Mouse (Mus musculus) heart, embryonic 15.5 days (tissue): ENCODE measurements around the gene Pitpna. TPM values are rescaled to one million over a fixed set of nuclear protein-coding genes. Genes with fewer than 3 reads are reported as not detected.
"Not testable (repeated sequence)": the region's sequence is repeated elsewhere in the genome, so short reads cannot be mapped to it uniquely, and the experiment has no call there.

Experiments used
- ATAC-seq: fragments of 200-750 bp; cut with Nextera tagmentation; replicated peaks from 2 replicates; pipeline ENCODE4 v1.8.0; 2017; ENCODE audit warnings: low read depth, moderate TSS enrichment; ENCODE audit not compliant: insufficient number of reproducible peaks, insufficient read depth, low FRiP score
- H3K27ac ChIP-seq: fragments of 300-500 bp; sonication (generic); 2 replicates; pipeline ENCODE4 v1.5.1; 2015; ENCODE audit warnings: mild to moderate bottlenecking, inconsistent platforms
- H3K27me3 ChIP-seq: fragments of 300-500 bp; sonication (generic); 2 replicates; pipeline ENCODE4 v1.6.1; 2015; ENCODE audit warnings: inconsistent platforms
- H3K36me3 ChIP-seq: fragments of 300-500 bp; sonication (generic); 2 replicates; pipeline ENCODE4 v1.6.1; 2015; ENCODE audit warnings: mild to moderate bottlenecking, inconsistent platforms
- H3K4me1 ChIP-seq: fragments of 300-500 bp; sonication (generic); replicated peaks from 2 replicates; pipeline ENCODE4 v1.6.1; 2015; ENCODE audit warnings: inconsistent platforms
- H3K4me2 ChIP-seq: fragments of 300-500 bp; sonication (generic); 2 replicates; pipeline ENCODE4 v1.6.1; 2015; ENCODE audit warnings: inconsistent platforms, mild to moderate bottlenecking, moderate library complexity
- H3K4me3 ChIP-seq: fragments of 300-500 bp; sonication (generic); 2 replicates; pipeline ENCODE4 v1.5.1; 2015; ENCODE audit warnings: mild to moderate bottlenecking, inconsistent platforms
- H3K9ac ChIP-seq: fragments of 300-500 bp; sonication (generic); 2 replicates; pipeline ENCODE4 v1.6.1; 2015; ENCODE audit warnings: mild to moderate bottlenecking, inconsistent platforms
- H3K9me3 ChIP-seq: fragments of 300-500 bp; sonication (generic); replicated peaks from 2 replicates; pipeline ENCODE4 v1.6.1; 2016; ENCODE audit warnings: inconsistent platforms
- WGBS: fragments of 180-500 bp; shearing (Covaris S2); methylation state at CpG from one replicate; pipeline ENCODE4 v1.1.7; 2015; ENCODE audit warnings: mixed read lengths; 5-methylcytosine and 5-hydroxymethylcytosine counted together
- polyA plus RNA-seq: library from polyadenylated mRNA; unstranded; fragments of >200 nt; fragmentation: Nextera tagmentation; extraction: Ambion mirVana; gene quantifications from 2 replicates; pipeline ENCODE4 v1.2.1, GENCODE M21; 2015

Gene Pitpna
- polyA plus RNA-seq, 1 experiment from 2014 or later = 63.4 TPM

DNA sequence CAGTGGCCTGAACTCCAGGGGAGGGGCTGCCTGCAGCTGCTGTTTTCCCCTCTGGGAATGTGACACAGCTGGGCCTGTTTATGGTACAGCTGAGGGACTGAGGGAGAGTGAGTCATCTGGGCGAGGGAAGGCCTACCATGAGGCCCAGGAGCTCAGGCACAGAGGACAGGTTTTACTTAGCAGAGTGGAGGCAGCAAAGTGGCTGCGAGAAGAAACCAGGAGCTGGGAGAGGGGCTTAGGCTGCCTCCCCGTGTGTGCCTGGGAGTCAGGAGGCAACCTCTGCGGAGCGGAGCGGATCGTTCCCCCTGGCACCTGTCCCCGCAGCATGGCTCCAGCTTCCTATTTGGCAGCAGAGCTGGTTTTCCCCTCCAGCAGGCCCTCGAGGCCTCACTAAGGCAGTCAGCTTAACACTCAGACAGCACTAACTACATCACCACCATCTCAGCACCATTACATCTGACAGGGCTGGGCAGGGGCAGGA is 35.9 kb upstream of the Pitpna start:
- peaks cover 35% of the 10 kb centered on the region for H3K4me1 ChIP-seq
- no peak overlapping the region for H3K9ac ChIP-seq
- ATAC-seq = peak; percentile 54; the same call in 1 of the 2 replicates
- H3K27me3 ChIP-seq = no peaks in the 10 kb centered on the region
- no peak overlapping the region for H3K4me3 ChIP-seq
- H3K4me2 ChIP-seq = no peak overlapping the region
- no peaks in the 10 kb centered on the region for H3K36me3 ChIP-seq
- 36% methylated on average over 9 of the region's 9 CpGs for WGBS
- no peaks in the 10 kb centered on the region for H3K9me3 ChIP-seq
- peak overlapping the region; percentile 63 for H3K27ac ChIP-seq

DNA sequence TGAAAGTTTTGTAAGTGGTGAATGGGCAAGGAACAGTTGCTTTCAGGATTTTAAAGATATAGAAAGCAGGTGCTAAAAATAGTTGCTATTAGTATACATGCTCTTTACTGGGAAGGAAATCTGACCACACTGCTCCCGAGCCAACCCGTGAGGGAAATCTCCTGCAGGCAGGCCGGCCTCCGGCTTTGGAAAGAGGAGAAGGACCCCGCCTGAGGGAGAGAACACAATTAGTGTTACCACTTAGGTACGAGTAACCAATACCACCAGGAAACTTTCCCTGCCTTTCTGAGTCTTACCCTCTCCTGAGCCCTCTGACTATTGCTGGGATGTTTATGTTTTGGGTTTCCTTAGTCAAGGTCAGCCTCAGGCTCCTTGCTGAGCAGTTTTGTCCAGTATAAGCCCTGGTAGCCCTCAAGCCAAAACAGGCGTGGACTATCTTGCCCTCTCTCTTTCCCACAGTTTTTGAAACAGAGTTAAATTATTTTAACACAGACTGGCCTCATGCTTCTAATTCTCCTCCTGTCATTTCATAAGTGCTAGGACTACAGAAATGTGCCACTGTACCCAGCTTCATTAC is 34.9 kb upstream of the Pitpna start:
- Histone ChIP-seq H3K27ac (peak overlapping the region; percentile 63; the same call in 1 of the 2 replicates), H3K9me3 (no peaks in the 10 kb centered on the region), H3K4me2 (no peak overlapping the region), H3K27me3 (no peaks in the 10 kb centered on the region), H3K4me1 (peaks cover 35% of the 10 kb centered on the region), H3K36me3 (no peaks in the 10 kb centered on the region), H3K4me3 (no peak overlapping the region), H3K9ac (no peak overlapping the region)
- no peak for ATAC-seq
- WGBS = 39% methylated on average over 7 of the region's 7 CpGs

DNA sequence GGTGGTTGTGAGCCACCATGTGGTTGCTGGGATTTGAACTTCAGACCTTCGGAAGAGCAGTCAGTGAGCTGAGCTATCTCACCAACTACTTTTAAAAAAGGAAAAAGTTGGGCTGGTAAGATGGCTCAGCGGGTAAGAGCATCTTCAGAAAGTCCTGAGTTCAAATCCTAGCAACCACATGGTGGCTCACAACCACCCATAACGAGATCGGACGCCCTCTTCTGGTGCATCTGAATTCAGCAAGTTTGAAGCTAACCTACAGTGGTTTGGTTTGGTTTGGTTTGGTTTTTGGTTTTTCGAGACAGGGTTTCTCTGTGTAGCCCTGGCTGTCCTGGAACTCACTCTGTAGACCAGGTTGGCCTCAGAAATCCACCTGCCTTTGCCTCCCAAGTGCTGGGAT is 31.9 kb upstream of the Pitpna start:
- peaks cover 17% of the 10 kb centered on the region for H3K4me1 ChIP-seq
- H3K9me3 ChIP-seq, H3K27ac ChIP-seq, H3K4me3 ChIP-seq, H3K36me3 ChIP-seq, ATAC-seq, H3K4me2 ChIP-seq, H3K27me3 ChIP-seq, H3K9ac ChIP-seq: not testable (repeated sequence)
- 90% methylated on average over 6 of the region's 6 CpGs for WGBS

DNA sequence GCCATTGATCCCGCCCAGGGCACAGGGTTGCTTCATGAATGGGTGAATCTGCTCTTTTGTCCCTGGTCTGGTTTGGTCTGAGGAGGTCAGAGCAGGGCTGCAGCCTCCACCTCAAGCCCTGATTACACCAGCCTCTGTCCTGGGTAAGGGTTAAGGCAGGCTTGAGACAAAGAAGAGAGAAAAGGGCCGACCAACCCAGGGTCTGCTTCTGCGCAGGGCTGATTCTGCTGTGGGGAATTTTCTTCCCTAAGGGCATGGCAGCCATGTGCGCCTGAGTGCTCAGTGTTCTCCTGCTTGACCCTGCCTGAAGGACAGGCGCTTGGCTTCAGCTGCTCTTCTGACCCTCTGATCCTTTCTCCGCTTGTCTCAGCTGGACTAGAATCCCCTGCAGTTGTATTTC is 30.8 kb upstream of the Pitpna start:
- Histone ChIP-seq H3K9ac (no peak overlapping the region), H3K4me1 (peaks cover 13% of the 10 kb centered on the region), H3K36me3 (no peaks in the 10 kb centered on the region), H3K27me3 (0 out of 2 replicates have a peak, but pooled peaks cover 3% of the 10 kb centered on the region), H3K27ac (no peak overlapping the region), H3K4me3 (no peak overlapping the region), H3K4me2 (no peak overlapping the region), H3K9me3 (no peaks in the 10 kb centered on the region)
- no peak for ATAC-seq
- 81% methylated on average over 6 of the region's 6 CpGs for WGBS

DNA sequence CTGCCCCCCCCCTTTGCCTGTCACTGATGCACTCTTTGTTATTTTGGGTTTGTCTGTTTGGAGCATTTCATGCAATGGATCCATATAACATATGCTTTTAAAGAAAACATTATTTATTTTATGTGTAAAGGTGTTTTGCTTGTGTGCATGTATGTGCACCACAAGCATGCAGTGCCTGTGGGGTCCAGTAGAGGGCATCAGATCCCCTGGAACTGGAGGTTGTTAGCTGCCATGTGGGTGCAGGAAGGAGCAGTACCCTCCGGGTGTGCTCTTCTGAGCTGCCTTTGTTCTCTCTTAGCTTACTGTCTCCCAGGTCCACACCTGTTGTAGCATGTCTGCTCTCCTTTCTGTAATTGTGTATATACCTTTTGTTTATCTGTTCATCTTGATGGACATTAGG is 29.8 kb upstream of the Pitpna start:
- Histone ChIP-seq H3K9me3 (no peaks in the 10 kb centered on the region), H3K4me2 (no peak overlapping the region), H3K4me3 (no peak overlapping the region), H3K27ac (no peak overlapping the region), H3K9ac (no peak overlapping the region), H3K36me3 (no peaks in the 10 kb centered on the region), H3K4me1 (peaks cover 11% of the 10 kb centered on the region), H3K27me3 (0 out of 2 replicates have a peak, but pooled peaks cover 3% of the 10 kb centered on the region)
- WGBS = 74% methylated on average over 1 of the region's 1 CpGs
- ATAC-seq = no peak

DNA sequence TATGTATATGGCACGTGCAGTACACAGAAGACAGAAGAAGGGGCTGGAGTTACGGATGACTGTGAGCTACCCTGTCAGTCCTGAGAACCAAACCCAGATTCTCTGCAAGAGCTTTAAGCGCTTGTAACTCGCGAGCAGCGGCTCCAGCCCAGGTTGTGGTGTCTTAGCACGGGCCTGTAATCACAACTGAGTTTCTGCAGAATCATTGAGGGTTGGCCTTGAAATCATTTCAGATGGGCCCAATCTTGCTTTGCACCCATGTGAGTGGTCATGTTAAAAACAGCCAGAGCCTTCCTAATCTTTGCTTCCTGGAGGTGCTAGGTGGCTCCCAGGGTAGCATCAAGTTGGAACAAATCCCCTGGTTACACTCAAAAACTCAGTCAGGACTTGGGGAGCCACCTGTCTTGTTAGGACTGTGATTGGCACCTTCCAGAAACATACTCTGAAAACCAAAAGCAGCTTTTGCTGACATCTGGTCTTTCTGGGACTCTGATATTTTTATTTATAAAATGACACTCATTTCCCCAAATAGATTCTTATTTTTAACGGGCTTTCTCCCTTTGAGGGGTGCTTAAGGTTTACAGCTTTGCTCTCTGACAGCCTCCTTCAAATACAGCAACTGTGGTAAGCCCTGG is 27.9 kb upstream of the Pitpna start:
- Histone ChIP-seq H3K4me1 (peaks cover 24% of the 10 kb centered on the region), H3K27me3 (0 out of 2 replicates have a peak, but pooled peaks cover 3% of the 10 kb centered on the region), H3K9me3 (no peaks in the 10 kb centered on the region), H3K4me2 (no peak overlapping the region), H3K9ac (no peak overlapping the region), H3K36me3 (no peaks in the 10 kb centered on the region), H3K4me3 (no peak overlapping the region), H3K27ac (no peak overlapping the region)
- whole genome bisulfite sequencing = 81% methylated on average over 8 of the region's 8 CpGs
- ATAC-seq = no peak

DNA sequence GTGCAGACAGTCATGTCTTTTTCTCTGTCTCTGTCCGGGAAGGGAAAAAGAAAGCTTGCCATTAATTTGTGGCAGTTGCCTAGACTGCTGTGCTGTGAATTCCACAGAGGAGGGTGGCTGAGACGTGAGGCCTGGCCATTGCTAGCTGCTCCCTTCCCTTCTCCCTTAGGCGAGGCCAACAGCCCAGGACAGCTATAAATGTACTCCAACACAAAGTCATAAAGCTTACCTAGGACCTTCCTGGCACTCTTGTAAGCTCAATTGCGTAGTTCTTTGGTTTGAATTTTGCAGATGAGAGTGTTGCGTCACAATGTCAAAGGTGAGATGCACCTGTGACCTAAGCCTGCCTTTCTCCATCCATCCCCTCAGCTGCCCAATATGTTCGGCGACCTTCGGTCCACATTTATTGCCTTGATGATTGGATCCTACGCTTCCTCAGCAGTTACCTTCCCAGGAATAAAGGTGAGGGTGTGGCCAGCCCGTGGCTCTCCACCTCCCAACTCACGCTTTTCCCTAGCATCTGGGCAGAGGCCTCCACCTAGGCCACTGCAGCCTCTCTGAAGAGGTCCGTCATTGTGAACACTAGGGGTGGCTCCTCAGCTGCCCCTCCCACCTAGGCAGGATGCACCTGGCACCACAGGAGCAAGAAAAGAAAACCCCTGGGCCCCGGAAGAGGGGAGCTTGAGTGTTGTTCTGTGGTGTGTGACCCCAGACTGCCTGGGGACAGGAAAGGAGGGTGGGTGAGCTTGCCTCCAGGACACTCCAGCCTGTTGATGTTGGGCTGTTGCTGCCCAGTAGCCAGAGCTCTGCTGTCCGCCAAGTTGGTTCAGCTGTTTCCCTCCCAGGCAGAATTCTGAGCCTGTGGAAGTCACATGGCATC is 27.1 kb upstream of the Pitpna start:
- no peaks in the 10 kb centered on the region for H3K36me3 ChIP-seq
- no peak overlapping the region for H3K9ac ChIP-seq
- peaks cover 25% of the 10 kb centered on the region for H3K4me1 ChIP-seq
- 0 out of 2 replicates have a peak, but pooled peaks cover 3% of the 10 kb centered on the region for H3K27me3 ChIP-seq
- no peak for ATAC-seq
- no peaks in the 10 kb centered on the region for H3K9me3 ChIP-seq
- no peak overlapping the region for H3K4me2 ChIP-seq
- no peak overlapping the region for H3K27ac ChIP-seq
- WGBS = 79% methylated on average over 14 of the region's 14 CpGs
- no peak overlapping the region for H3K4me3 ChIP-seq

DNA sequence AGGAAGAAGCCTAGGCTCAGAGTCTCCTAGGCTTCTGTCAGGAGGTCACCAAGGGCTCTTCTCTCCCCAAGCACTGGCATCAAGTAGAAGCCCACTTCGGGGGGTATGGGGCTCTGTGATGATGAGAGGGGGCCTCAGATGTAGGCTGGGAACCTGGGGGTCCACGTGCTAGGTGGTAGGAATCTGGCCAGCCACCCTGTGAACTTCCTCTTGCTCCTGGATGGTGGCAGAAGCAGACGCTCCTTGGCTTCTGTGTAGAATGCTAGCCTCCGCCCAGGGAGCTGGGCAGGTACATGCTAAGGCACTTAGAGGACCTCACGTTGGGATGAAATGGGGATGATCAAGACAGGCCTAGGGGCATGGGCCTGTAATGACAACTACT is 26.5 kb upstream of the Pitpna start:
- no peak overlapping the region for H3K27ac ChIP-seq
- H3K4me2 ChIP-seq = no peak overlapping the region
- 81% methylated on average over 5 of the region's 5 CpGs for WGBS
- H3K27me3 ChIP-seq = 0 out of 2 replicates have a peak, but pooled peaks cover 3% of the 10 kb centered on the region
- ATAC-seq = no peak
- no peak overlapping the region for H3K4me3 ChIP-seq
- no peaks in the 10 kb centered on the region for H3K9me3 ChIP-seq
- H3K9ac ChIP-seq = no peak overlapping the region
- H3K36me3 ChIP-seq = no peaks in the 10 kb centered on the region
- peaks cover 30% of the 10 kb centered on the region for H3K4me1 ChIP-seq

DNA sequence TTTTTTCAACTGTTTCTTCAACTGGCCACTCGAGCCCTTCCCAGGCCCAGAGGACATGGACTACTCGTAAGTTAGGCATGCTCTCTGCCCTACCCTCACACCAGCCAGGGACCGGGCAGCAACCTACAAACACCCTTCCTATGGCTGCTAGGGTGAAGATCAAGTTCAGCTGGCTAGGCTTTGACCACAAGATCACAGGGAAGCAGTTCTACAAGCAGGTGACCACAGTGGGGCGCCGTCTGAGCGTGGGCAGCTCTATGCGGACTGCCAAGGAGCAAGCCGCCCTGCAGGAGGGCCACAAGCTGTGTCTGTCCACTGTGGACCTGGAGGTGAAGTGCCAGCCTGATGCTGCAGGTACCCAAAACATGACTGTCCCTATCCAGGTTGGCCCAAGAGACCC is 25.1 kb upstream of the Pitpna start:
- H3K27me3 ChIP-seq = 0 out of 2 replicates have a peak, but pooled peaks cover 3% of the 10 kb centered on the region
- no peak overlapping the region for H3K4me3 ChIP-seq
- H3K36me3 ChIP-seq = no peaks in the 10 kb centered on the region
- no peak overlapping the region for H3K4me2 ChIP-seq
- H3K27ac ChIP-seq = no peak overlapping the region
- peaks cover 44% of the 10 kb centered on the region for H3K4me1 ChIP-seq
- ATAC-seq = no peak
- 84% methylated on average over 8 of the region's 8 CpGs for WGBS
- no peaks in the 10 kb centered on the region for H3K9me3 ChIP-seq
- no peak overlapping the region for H3K9ac ChIP-seq

DNA sequence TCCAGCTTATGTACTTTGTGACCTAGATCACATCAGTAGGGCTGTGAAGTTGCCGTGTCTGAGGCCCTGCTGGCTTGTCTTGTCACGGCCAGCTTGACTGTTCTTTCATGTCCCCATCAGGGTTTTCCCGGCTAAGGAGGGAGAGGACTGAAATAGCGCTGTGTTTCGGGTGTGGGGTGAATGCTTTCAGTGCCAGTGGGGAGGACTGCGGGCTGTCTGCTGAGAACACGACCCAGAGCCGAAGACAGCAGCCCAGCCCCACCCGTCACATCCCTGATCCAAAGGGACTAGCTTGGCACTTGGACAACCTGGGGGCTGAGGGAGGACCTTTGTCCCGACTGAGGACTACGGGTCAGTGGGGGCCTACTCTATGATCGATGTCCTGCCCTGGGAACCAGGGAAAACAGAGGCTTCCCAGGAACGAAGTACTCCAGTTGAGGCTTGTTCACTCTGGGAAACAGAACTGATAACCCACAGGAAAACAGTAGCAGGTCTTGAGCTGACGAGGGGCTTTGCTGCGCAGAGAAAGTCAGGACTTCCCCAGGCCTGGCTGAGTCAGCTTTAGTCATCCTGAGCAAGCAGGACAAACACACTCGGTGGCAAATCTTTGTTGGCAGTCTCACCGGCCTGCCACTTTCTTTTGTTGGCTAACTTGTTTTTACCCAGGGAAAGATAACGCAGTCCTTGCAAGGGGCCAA is 23.9 kb upstream of the Pitpna start:
- no peak overlapping the region for H3K4me3 ChIP-seq
- H3K4me2 ChIP-seq = peak overlapping the region; percentile 20
- peaks cover 9% of the 10 kb centered on the region; the same call in 1 of the 2 replicates for H3K27me3 ChIP-seq
- H3K9me3 ChIP-seq = no peaks in the 10 kb centered on the region
- no peaks in the 10 kb centered on the region for H3K36me3 ChIP-seq
- H3K27ac ChIP-seq = peak overlapping the region; percentile 76
- 19% methylated on average over 18 of the region's 18 CpGs for WGBS
- peak; percentile 45; the same call in 1 of the 2 replicates for ATAC-seq
- no peak overlapping the region for H3K9ac ChIP-seq
- H3K4me1 ChIP-seq = peaks cover 45% of the 10 kb centered on the region

DNA sequence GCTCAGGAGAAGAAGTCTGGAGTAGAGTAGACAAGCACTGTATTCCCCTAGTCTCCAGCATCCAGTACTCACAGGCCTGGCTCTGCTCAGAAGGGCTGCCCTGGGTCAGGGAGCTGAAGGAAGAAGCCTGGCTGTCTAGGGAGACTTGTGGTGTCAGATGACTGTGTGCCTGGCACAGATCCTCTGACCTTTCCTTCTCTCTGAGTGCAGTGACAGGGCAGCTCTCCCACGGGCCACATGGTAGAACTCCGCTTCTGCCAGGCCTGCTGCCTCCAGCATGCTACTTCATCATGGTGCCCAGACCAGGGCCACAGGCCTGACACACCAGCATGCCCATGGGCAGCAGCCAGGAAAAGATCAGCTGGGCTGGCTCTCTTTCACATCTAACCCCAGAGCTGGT is 22.0 kb upstream of the Pitpna start:
- ATAC-seq = no peak
- WGBS = 83% methylated on average over 2 of the region's 2 CpGs
- Histone ChIP-seq H3K9me3 (no peaks in the 10 kb centered on the region), H3K4me1 (peaks cover 45% of the 10 kb centered on the region), H3K27me3 (peaks cover 17% of the 10 kb centered on the region), H3K9ac (no peak overlapping the region), H3K27ac (no peak overlapping the region), H3K36me3 (no peaks in the 10 kb centered on the region), H3K4me2 (no peak overlapping the region), H3K4me3 (no peak overlapping the region)
